Mouse (Mus musculus) limb, embryonic 14.5 days (tissue): ENCODE data around the gene BC025446. TPM values are rescaled to one million over a fixed set of nuclear protein-coding genes. Genes with fewer than 3 reads are reported as not detected.

Source experiments
- ATAC-seq: fragments of 200-750 bp; cut with Nextera tagmentation; 2 replicates; pipeline ENCODE4 v1.8.0; 2017; ENCODE audit warnings: low read depth, moderate number of reproducible peaks, moderate TSS enrichment; ENCODE audit not compliant: low FRiP score
- DNase-seq: peaks from one replicate; pipeline ENCODE4 v3.0.0-alpha.2; 2015; ENCODE audit warnings: low spot score
- H3K27ac ChIP-seq: fragments of 300-500 bp; sonication (generic); replicated peaks from 2 replicates; pipeline ENCODE4 v1.5.1; 2014; ENCODE audit warnings: low read depth, mild to moderate bottlenecking, low read length, moderate library complexity, mixed read lengths
- H3K27me3 ChIP-seq: fragments of 300-500 bp; sonication (generic); 2 replicates; pipeline ENCODE4 v1.6.1; 2014; ENCODE audit warnings: low read length, mixed read lengths; ENCODE audit not compliant: control insufficient read depth, insufficient read depth
- H3K36me3 ChIP-seq: fragments of 300-500 bp; sonication (generic); 2 replicates; pipeline ENCODE4 v1.6.1; 2014; ENCODE audit warnings: mild to moderate bottlenecking, low read length, moderate library complexity, mixed read lengths; ENCODE audit not compliant: control insufficient read depth, insufficient read depth
- H3K4me1 ChIP-seq: fragments of 300-500 bp; sonication (generic); 2 replicates; pipeline ENCODE4 v1.6.1; 2014; ENCODE audit warnings: antibody characterized with exemption, low read length, mixed read lengths; ENCODE audit not compliant: control insufficient read depth, insufficient read depth
- H3K4me2 ChIP-seq: fragments of 300-500 bp; sonication (generic); replicated peaks from 2 replicates; pipeline ENCODE4 v1.6.1; 2014; ENCODE audit warnings: low read depth, mild to moderate bottlenecking, low read length, moderate library complexity; ENCODE audit not compliant: severe bottlenecking
- H3K4me3 ChIP-seq: fragments of 300-500 bp; sonication (generic); replicated peaks from 2 replicates; pipeline ENCODE4 v1.5.1; 2014; ENCODE audit warnings: low read length
- H3K9ac ChIP-seq: fragments of 300-500 bp; sonication (generic); 2 replicates; pipeline ENCODE4 v1.6.1; 2014; ENCODE audit warnings: mild to moderate bottlenecking, low read depth, low read length, moderate library complexity; ENCODE audit not compliant: severe bottlenecking
- H3K9me3 ChIP-seq: fragments of 300-500 bp; sonication (generic); 2 replicates; pipeline ENCODE4 v1.6.1; 2016; ENCODE audit warnings: low read length; ENCODE audit not compliant: control insufficient read depth
- POLR2A ChIP-seq: fragments of 200-500 bp; IDR thresholded peaks from 2 replicates; pipeline ENCODE4 v1.8.0; 2012; ENCODE audit warnings: inconsistent platforms, mild to moderate bottlenecking, moderate library complexity, borderline replicate concordance; ENCODE audit not compliant: insufficient read depth, insufficient read length; ENCODE audit errors: extremely low read depth
- WGBS: fragments of 180-500 bp; shearing (Covaris S2); extraction: QIAGEN DNeasy Blood & Tissue Kit; methylation state at CpG from one replicate; pipeline ENCODE4 v1.1.7; 2014; 5-methylcytosine and 5-hydroxymethylcytosine counted together
- polyA plus RNA-seq, 2 experiments: library from polyadenylated mRNA; depleted of rRNA in 1 of 2; stranded (reverse) in 1 of 2; unstranded in 1 of 2; fragments of >200 nt; fragmentation: Nextera tagmentation in 1 of 2; extraction: Ambion mirVana in 1 of 2; gene quantifications; 2 replicates each; pipeline versions ENCODE4 v1.2.1 to v1.2.3; 2012 to 2014

BC025446 gene
- polyA plus RNA-seq, 2 experiments: not detected

- no peak for TF ChIP-seq POLR2A
- Histone ChIP-seq H3K27ac (no peak overlapping the region), H3K4me1 (no peaks in the 10 kb centered on the region), H3K36me3 (no peaks in the 10 kb centered on the region), H3K9me3 (no peaks in the 10 kb centered on the region), H3K9ac (no peak overlapping the region), H3K4me2 (no peak overlapping the region), H3K27me3 (no peaks in the 10 kb centered on the region), H3K4me3 (no peak overlapping the region)
- DNase-seq: no peak
- no peak for ATAC-seq
These were observed 49.7 kb downstream of the BC025446 start for GRCm38 (mm10) chr15:75265863-75266262.

GRCm38 (mm10) chr15:75266626-75267025 is 50.5 kb downstream of the BC025446 start:
- H3K27ac ChIP-seq: no peak overlapping the region
- no peak overlapping the region for H3K9ac ChIP-seq
- H3K4me1 ChIP-seq: no peaks in the 10 kb centered on the region
- 69% methylated on average over 1 of the region's 1 CpGs for WGBS
- H3K36me3 ChIP-seq: no peaks in the 10 kb centered on the region
- ATAC-seq (no peak), DNase-seq (no peak)
- TF ChIP-seq POLR2A: no peak
- no peaks in the 10 kb centered on the region for H3K27me3 ChIP-seq
- H3K4me3 ChIP-seq: no peak overlapping the region
- no peaks in the 10 kb centered on the region for H3K9me3 ChIP-seq
- H3K4me2 ChIP-seq: no peak overlapping the region

- no peak for ATAC-seq
- no peak within 1 kb of the TSS for H3K4me3 ChIP-seq
These were observed 51.9 kb downstream of the BC025446 start, which contains the start of gene Ly6f for GRCm38 (mm10) chr15:75268121-75268520. Gene Ly6f (plus strand): TSS chr15:75268421.

GRCm38 (mm10) chr15:75268916-75269829 is 53.0 kb downstream of the BC025446 start:
- no peaks in the 10 kb centered on the region for H3K27me3 ChIP-seq
- H3K36me3 ChIP-seq: no peaks in the 10 kb centered on the region
- no peaks in the 10 kb centered on the region for H3K9me3 ChIP-seq
- H3K4me1 ChIP-seq: no peaks in the 10 kb centered on the region
- H3K27ac ChIP-seq: no peak overlapping the region
- no peak for DNase-seq
- no peak overlapping the region for H3K9ac ChIP-seq
- no peak overlapping the region for H3K4me2 ChIP-seq
- no peak overlapping the region for H3K4me3 ChIP-seq
- no peak for TF ChIP-seq POLR2A
- 75% methylated on average over 5 of the region's 5 CpGs for WGBS
- no peak for ATAC-seq

More at GRCm38 (mm10) chr15:75268121-75268520, 51.9 kb downstream of the BC025446 start, which contains the start of gene Ly6f:
- H3K27me3 ChIP-seq: no peaks in the 10 kb centered on the region
- H3K4me2 ChIP-seq: no peak within 1 kb of the TSS
- no peaks in the 10 kb centered on the region for H3K9me3 ChIP-seq
- no peaks in the 10 kb centered on the region for H3K36me3 ChIP-seq
- no peak within 1 kb of the TSS for H3K9ac ChIP-seq
- no peak within 1 kb of the TSS for H3K27ac ChIP-seq
- no peak for TF ChIP-seq POLR2A
- no peak for DNase-seq
- no peaks in the 10 kb centered on the region for H3K4me1 ChIP-seq

- Histone ChIP-seq H3K27ac (no peak overlapping the region), H3K27me3 (no peaks in the 10 kb centered on the region), H3K9ac (no peak overlapping the region), H3K36me3 (no peaks in the 10 kb centered on the region), H3K4me2 (no peak overlapping the region), H3K4me3 (no peak overlapping the region), H3K4me1 (no peaks in the 10 kb centered on the region), H3K9me3 (no peaks in the 10 kb centered on the region)
- no peak for DNase-seq
- no peak for TF ChIP-seq POLR2A
- no peak for ATAC-seq
These were observed 54.0 kb downstream of the BC025446 start for GRCm38 (mm10) chr15:75270169-75270568.
